Mouse (Mus musculus) stomach, embryonic 15.5 days (tissue): Measurements from ENCODE around the gene Slc5a11. TPM values are rescaled to one million over a fixed set of nuclear protein-coding genes. Genes with fewer than 3 reads are reported as not detected.

ENCODE experiments used
- ATAC-seq: fragments of 200-750 bp; cut with Nextera tagmentation; 2 replicates; pipeline ENCODE4 v1.8.0; 2017; ENCODE audit warnings: low read depth, moderate number of reproducible peaks, moderate TSS enrichment; ENCODE audit not compliant: insufficient read depth, low FRiP score
- H3K27ac ChIP-seq: fragments of 300-500 bp; sonication (generic); 2 replicates; pipeline ENCODE4 v1.5.1; 2015; ENCODE audit warnings: mild to moderate bottlenecking, inconsistent platforms
- H3K27me3 ChIP-seq: fragments of 300-500 bp; sonication (generic); replicated peaks from 2 replicates; pipeline ENCODE4 v1.6.1; 2015; ENCODE audit warnings: inconsistent platforms
- H3K36me3 ChIP-seq: fragments of 300-500 bp; sonication (generic); 2 replicates; pipeline ENCODE4 v1.6.1; 2015; ENCODE audit warnings: inconsistent platforms
- H3K4me1 ChIP-seq: fragments of 300-500 bp; sonication (generic); 2 replicates; pipeline ENCODE4 v1.6.1; 2015; ENCODE audit warnings: inconsistent platforms
- H3K4me2 ChIP-seq: fragments of 300-500 bp; sonication (generic); 2 replicates; pipeline ENCODE4 v1.6.1; 2015; ENCODE audit warnings: mild to moderate bottlenecking, inconsistent platforms
- H3K4me3 ChIP-seq: fragments of 300-500 bp; sonication (generic); replicated peaks from 2 replicates; pipeline ENCODE4 v1.5.1; 2015; ENCODE audit warnings: inconsistent platforms
- H3K9ac ChIP-seq: fragments of 300-500 bp; sonication (generic); 2 replicates; pipeline ENCODE4 v1.6.1; 2015; ENCODE audit warnings: inconsistent platforms
- H3K9me3 ChIP-seq: fragments of 300-500 bp; sonication (generic); 2 replicates; pipeline ENCODE4 v1.6.1; 2016; ENCODE audit warnings: inconsistent platforms
- WGBS: fragments of 180-500 bp; shearing (Covaris S2); methylation state at CpG from one replicate; pipeline ENCODE4 v1.1.7; 2015; 5-methylcytosine and 5-hydroxymethylcytosine counted together
- polyA plus RNA-seq: library from polyadenylated mRNA; unstranded; fragments of >200 nt; fragmentation: Nextera tagmentation; extraction: Ambion mirVana; gene quantifications from 2 replicates; pipeline ENCODE4 v1.2.1, GENCODE M21; 2015

Gene Slc5a11
- 1.3 and 1.9 TPM in 2 replicates for polyA plus RNA-seq

DNA sequence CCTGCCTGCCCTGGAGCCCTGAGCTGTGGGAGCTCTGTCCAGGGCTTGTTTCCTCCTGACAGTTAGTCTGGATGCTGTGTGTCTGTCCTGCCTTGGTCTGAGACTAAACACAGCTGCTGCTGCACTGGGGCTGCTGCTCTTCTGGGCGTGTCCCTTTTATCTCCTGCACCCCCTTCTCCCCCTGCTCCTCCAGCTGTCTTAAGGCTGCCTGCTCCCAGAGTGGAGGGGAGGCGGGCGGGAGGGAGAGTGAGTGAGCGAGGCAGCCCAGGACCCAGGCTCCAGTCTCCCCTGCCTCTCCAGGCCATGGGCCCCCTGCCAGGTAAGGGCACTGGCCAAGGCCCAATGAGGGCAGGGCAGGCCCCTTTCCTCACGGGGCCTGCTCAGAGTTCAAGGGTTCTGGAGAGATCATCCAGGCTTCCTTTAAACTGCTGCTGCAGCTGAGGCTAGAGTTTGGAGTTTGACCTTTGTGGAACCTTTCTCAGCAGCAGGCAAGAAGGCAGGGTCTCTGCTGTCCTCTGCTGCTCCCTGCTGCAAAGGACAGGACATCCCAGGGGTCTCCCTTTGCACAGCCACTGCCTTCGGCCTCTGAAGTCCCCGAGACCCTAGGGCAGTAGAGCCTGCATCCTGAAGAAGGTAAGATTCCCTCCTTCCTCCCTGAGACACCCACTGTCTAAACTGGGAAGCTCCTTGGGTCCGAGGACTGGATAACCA, at the start of gene Slc5a11:
Gene Slc5a11 (plus strand): TSS at position 416 of the 711 bp plus-strand sequence.
- Histone ChIP-seq H3K4me1 (0 out of 2 replicates have a peak, but pooled peaks cover 6% of the 10 kb centered on the region), H3K36me3 (no peaks in the 10 kb centered on the region), H3K4me2 (0 out of 2 replicates have a peak within 1 kb of the TSS, but pooled peaks have one; percentile 0), H3K27me3 (no peaks in the 10 kb centered on the region), H3K27ac (0 out of 2 replicates have a peak within 1 kb of the TSS, but pooled peaks have one; percentile 48), H3K9ac (no peak within 1 kb of the TSS), H3K9me3 (no peaks in the 10 kb centered on the region), H3K4me3 (no peak within 1 kb of the TSS)
- 27% methylated on average over 8 of the region's 8 CpGs for WGBS
- ATAC-seq, result peak; percentile 81

DNA sequence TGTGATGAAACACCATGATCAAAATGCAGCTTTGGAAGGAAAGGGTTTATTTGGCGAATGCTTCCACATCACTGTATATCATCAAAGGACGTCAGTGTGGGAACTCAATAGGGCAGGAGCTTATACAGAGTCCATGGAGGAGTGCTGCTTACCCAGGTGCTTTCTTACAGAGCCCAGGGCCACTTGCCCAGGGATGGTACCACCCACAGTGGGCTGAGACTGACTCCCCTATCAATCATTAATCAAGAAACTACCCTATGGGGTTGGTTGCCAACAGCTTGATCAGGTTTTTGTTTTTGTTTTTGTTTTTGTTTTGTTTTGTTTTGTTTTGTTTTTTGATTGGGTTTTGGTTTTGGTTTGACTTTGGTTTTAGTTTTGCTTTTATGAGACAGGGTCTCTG, 47.1 kb upstream of the Slc5a11 start:
- Histone ChIP-seq H3K9ac (no peak overlapping the region), H3K4me3 (no peak overlapping the region), H3K27me3 (no peaks in the 10 kb centered on the region), H3K27ac (no peak overlapping the region), H3K4me1 (no peaks in the 10 kb centered on the region), H3K36me3 (peaks cover 75% of the 10 kb centered on the region), H3K4me2 (no peak overlapping the region), H3K9me3 (no peaks in the 10 kb centered on the region)
- WGBS, result 85% methylated on average over 2 of the region's 2 CpGs
- ATAC-seq, result no peak

DNA sequence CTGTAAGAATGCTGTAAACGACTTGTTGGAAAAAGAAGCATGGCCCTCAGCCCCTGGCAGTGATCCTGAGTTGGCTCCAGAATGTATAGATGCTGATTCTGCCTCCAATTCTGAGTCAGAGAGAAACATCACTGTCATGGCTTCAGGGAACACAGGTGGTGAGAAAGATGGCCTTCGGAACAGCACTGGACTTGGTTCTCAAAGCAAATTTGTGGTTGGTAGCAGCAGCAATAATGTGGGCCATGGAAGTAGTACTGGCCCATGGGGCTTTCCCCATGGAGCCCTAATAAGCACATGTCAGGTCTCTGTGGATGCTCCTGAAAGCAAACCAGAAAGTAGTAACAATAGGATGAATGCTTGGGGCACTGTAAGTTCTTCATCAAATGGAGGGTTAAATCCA, 45.0 kb upstream of the Slc5a11 start:
- Histone ChIP-seq H3K4me3 (no peak overlapping the region), H3K4me2 (no peak overlapping the region), H3K4me1 (no peaks in the 10 kb centered on the region), H3K9me3 (no peaks in the 10 kb centered on the region), H3K27ac (no peak overlapping the region), H3K36me3 (peaks cover 69% of the 10 kb centered on the region), H3K27me3 (no peaks in the 10 kb centered on the region), H3K9ac (no peak overlapping the region)
- no peak for ATAC-seq
- WGBS, result 88% methylated on average over 2 of the region's 2 CpGs

DNA sequence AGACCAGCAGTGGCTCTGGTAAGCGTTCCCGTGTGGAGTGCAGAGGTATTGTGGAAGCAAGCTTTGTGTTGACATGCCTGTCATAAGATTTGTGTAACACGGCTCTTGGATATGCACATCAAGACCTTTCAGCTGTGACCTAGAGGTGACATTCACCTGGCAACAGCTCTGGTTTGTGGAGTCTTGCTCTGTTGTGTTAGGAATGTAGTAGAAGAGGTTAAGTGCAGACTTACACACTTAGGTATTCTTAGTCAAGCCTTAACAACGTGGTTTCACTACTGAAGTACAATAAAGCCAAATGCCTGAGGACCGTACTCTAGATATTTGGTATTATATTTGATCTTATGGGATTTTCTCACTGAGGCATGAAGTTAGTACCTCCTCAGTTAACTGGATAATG, 42.5 kb upstream of the Slc5a11 start:
- Histone ChIP-seq H3K27me3 (no peaks in the 10 kb centered on the region), H3K9me3 (no peaks in the 10 kb centered on the region), H3K27ac (no peak overlapping the region), H3K4me2 (no peak overlapping the region), H3K4me1 (no peaks in the 10 kb centered on the region), H3K36me3 (peaks cover 60% of the 10 kb centered on the region), H3K9ac (no peak overlapping the region), H3K4me3 (no peak overlapping the region)
- no peak for ATAC-seq
- WGBS, result 90% methylated on average over 5 of the region's 5 CpGs

DNA sequence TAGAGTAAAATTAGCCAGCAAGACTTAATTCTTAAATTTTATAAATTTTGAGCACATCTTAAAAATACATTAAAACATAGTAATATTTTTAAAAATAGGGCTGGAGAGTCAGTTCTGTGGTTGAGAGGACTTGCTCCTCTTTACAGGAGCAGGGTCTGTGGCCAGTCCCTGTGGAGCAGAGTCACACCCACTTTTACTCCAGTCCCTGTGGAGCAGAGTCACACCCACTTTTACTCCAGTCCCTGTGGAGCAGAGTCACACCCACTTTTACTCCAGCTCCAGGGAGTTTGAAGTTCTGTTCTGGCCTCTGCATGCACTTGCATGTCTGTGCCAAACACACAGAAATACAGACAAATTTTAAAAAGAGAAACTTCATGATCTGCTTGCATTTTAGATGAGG, 37.4 kb upstream of the Slc5a11 start:
- Histone ChIP-seq H3K36me3 (peaks cover 57% of the 10 kb centered on the region), H3K27ac (no peak overlapping the region), H3K4me1 (no peaks in the 10 kb centered on the region), H3K27me3 (no peaks in the 10 kb centered on the region), H3K9me3 (no peaks in the 10 kb centered on the region), H3K9ac (no peak overlapping the region), H3K4me2 (no peak overlapping the region), H3K4me3 (no peak overlapping the region)
- no peak for ATAC-seq

DNA sequence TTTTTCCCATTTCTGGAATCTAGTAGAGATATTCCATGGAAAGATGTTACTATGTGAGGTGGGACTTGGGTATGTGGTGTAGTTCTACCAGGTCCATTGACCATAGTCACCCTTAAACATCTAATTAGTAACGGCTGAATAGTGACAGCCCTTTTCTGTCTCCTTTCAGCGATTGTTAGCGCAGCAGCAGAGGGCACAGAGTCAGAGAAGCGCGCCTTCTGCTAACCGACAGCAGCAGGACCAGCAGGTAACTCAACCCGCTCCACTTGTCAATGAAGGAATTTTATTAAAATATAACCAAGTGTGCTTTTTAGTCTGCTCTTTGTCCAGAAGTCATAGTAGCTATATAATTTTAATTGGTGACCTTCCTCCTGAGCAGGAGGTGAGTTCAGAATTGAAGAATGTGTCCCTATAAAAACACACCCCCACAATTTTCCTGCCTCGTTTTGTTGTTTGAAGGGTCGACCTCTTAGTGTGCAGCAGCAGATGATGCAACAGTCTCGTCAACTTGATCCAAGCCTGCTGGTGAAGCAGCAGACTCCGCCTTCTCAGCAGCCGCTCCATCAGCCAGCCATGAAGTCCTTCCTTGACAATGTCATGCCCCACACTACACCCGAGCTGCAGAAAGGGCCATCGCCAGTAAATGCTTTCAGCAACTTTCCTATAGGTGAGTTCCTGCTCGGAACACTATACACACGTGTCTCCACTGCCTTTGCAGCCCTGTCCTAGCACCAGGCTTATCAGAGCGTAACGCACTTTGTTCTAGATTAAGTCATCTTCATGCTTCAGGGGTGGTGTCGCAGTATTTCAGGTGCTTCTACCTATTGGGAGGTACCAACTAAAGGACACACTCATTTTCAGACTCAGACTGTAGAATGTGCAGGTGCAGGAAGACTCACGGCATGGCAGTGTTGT, 32.5 kb upstream of the Slc5a11 start:
- Histone ChIP-seq H3K9ac (no peak overlapping the region), H3K4me2 (no peak overlapping the region), H3K36me3 (peaks cover 64% of the 10 kb centered on the region), H3K9me3 (no peaks in the 10 kb centered on the region), H3K27ac (no peak overlapping the region), H3K4me3 (no peak overlapping the region), H3K4me1 (no peaks in the 10 kb centered on the region), H3K27me3 (no peaks in the 10 kb centered on the region)
- no peak for ATAC-seq
- 82% methylated on average over 20 of the region's 20 CpGs for WGBS

DNA sequence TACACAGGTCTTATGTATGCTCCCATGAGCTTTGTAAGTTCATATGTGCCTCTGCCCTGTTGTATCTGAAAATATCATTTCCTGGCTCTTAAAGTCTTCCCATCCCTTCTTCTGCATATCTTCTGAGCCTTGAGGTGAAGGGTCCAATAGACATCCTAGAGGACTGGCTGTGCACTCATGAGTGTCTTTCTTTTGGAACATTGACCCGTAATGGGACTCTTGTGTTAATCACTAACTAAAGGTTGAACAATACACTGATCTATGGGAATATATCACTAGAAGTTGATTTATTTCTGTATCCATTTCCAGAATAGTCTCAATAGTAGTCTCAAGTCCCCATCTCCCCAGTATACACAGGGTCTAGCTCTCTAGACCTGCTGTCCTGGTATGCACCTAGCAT, 29.7 kb upstream of the Slc5a11 start:
- peaks cover 75% of the 10 kb centered on the region for H3K36me3 ChIP-seq
- no peak for ATAC-seq
- WGBS, result 100% methylated on average over 1 of the region's 1 CpGs

DNA sequence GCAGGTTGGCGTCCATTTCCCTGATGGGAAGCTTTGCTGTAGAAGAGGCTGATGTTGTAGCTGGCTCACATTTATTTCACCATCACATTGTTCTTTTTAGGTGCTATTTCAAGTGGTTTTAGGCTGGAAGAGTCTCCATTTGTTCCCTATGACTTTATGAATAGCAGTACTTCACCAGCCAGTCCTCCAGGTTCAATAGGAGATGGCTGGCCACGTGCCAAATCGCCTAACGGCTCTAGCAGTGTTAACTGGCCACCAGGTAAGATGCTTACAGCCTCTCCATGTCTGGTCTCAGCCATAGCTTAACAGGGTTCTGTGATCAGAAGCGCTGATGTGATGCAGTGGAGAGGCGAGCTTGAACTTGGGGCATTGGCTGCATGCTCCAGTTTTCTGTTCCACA, 28.1 kb upstream of the Slc5a11 start:
- no peak for ATAC-seq
- Histone ChIP-seq H3K4me2 (no peak overlapping the region), H3K4me1 (no peaks in the 10 kb centered on the region), H3K27me3 (no peaks in the 10 kb centered on the region), H3K27ac (no peak overlapping the region), H3K36me3 (peaks cover 73% of the 10 kb centered on the region), H3K9me3 (no peaks in the 10 kb centered on the region), H3K9ac (no peak overlapping the region), H3K4me3 (no peak overlapping the region)
- WGBS, result 86% methylated on average over 6 of the region's 6 CpGs

More for the DNA sequence above, 29.7 kb upstream of the Slc5a11 start:
- Histone ChIP-seq H3K9ac (no peak overlapping the region), H3K4me2 (no peak overlapping the region), H3K27me3 (no peaks in the 10 kb centered on the region), H3K4me1 (no peaks in the 10 kb centered on the region), H3K27ac (no peak overlapping the region), H3K9me3 (no peaks in the 10 kb centered on the region), H3K4me3 (no peak overlapping the region)

DNA sequence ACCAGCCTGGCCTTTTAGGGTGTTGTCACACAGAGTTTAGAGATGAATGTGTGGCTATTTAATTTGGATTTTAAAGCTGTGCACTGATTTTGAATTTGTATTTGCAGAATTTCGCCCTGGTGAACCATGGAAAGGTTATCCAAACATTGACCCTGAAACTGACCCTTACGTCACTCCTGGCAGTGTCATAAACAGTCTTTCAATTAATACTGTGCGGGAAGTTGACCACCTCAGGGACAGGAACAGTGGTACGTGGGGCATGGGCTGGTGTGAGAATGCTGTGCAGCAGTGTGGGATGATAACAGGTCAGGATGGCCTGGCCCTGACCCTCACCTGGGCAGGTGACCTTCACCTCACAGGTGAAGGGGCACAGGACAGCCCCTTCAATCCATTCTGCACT, 27.3 kb upstream of the Slc5a11 start:
- H3K4me1 ChIP-seq, result no peaks in the 10 kb centered on the region
- H3K9ac ChIP-seq, result no peak overlapping the region
- H3K27me3 ChIP-seq, result no peaks in the 10 kb centered on the region
- H3K9me3 ChIP-seq, result no peaks in the 10 kb centered on the region
- no peak overlapping the region for H3K4me3 ChIP-seq
- ATAC-seq, result no peak
- 56% methylated on average over 4 of the region's 4 CpGs for WGBS
- peaks cover 74% of the 10 kb centered on the region for H3K36me3 ChIP-seq
- H3K4me2 ChIP-seq, result no peak overlapping the region
- no peak overlapping the region for H3K27ac ChIP-seq

DNA sequence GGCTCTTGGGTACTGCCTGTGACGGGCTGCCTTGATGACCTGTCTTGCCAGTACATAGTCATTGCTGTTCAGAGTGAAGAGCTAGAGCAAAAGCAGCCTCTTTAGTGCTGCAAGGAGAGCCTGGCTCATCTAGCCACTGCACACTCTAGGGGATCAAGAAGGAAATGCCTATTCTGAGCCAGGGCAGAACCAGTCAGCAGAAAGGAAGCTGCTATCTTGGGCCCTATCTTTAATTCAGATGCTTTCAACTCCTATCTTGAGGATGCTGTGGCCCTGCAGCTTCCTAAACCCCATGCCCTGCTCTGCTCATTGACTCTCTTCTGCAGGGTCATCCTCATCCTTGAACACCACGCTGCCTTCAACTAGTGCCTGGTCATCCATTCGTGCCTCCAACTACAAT, 26.1 kb upstream of the Slc5a11 start:
- Histone ChIP-seq H3K4me2 (no peak overlapping the region), H3K36me3 (peaks cover 71% of the 10 kb centered on the region), H3K9me3 (no peaks in the 10 kb centered on the region), H3K4me3 (no peak overlapping the region), H3K9ac (no peak overlapping the region), H3K27me3 (no peaks in the 10 kb centered on the region), H3K27ac (no peak overlapping the region), H3K4me1 (no peaks in the 10 kb centered on the region)
- ATAC-seq, result no peak
- WGBS, result 89% methylated on average over 3 of the region's 3 CpGs

DNA sequence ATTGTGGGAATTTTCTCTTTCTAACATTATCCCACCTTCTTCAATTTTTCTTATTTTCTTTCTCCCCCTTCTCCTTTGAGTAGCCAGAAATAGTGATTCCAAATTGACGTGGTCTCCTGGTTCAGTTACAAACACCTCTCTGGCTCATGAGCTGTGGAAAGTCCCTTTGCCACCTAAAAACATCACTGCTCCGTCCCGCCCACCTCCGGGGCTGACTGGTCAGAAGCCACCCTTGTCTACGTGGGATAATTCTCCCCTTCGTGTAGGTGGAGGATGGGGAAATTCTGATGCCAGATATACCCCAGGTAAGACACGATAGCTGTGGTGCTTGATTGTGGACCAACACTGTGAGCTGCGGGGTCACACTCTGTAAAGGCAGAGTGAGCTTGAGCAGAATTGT, 24.8 kb upstream of the Slc5a11 start:
- 93% methylated on average over 8 of the region's 8 CpGs for WGBS
- H3K4me2 ChIP-seq, result no peak overlapping the region
- H3K9ac ChIP-seq, result no peak overlapping the region
- H3K4me3 ChIP-seq, result no peak overlapping the region
- H3K27me3 ChIP-seq, result no peaks in the 10 kb centered on the region
- peaks cover 66% of the 10 kb centered on the region for H3K36me3 ChIP-seq
- ATAC-seq, result no peak
- no peak overlapping the region for H3K27ac ChIP-seq
- no peaks in the 10 kb centered on the region for H3K9me3 ChIP-seq
- no peaks in the 10 kb centered on the region for H3K4me1 ChIP-seq

DNA sequence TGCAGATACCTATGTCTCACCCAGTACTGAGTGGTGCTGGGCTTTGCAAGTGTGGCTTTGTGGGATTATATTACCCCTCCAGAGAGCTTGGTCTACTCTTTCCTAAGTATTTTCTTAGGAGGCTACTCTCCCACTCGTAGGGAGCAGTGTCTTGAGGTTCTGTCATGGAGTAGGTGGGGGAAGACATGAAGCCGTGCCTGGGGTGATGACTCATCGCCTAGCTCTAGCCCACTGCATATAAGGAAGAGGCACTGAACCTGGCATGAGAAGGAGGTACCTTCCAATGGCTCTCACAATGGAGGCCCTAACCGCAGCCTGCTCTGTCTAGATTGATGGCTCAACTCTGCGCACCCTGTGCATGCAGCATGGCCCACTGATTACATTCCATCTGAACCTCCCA, 22.8 kb upstream of the Slc5a11 start:
- Histone ChIP-seq H3K36me3 (peaks cover 67% of the 10 kb centered on the region), H3K4me1 (no peaks in the 10 kb centered on the region), H3K4me3 (no peak overlapping the region), H3K27me3 (no peaks in the 10 kb centered on the region), H3K27ac (no peak overlapping the region), H3K9ac (no peak overlapping the region), H3K4me2 (no peak overlapping the region), H3K9me3 (no peaks in the 10 kb centered on the region)
- WGBS, result 78% methylated on average over 5 of the region's 5 CpGs
- ATAC-seq, result no peak
